Mouse (Mus musculus) stomach, postnatal 0 days (tissue): ENCODE measurements at regions not wholly inside any gene's neighbourhood (a gene's known extent, or its start where the extent isn't known, plus 50 kb on each side); places are given as distances from the start of the nearest gene placed in this dataset.

Source experiments
- CTCF ChIP-seq: IDR thresholded peaks from 2 replicates; pipeline ENCODE4 v1.5.1; 2016; ENCODE audit warnings: antibody characterized with exemption, low read depth, mild to moderate bottlenecking, moderate library complexity
- EP300 ChIP-seq: optimal IDR thresholded peaks from 2 replicates; pipeline ENCODE3; 2016; ENCODE audit warnings: antibody characterized with exemption

- TF ChIP-seq EP300 (no peak), CTCF (no peak)
These were observed 74.6 kb upstream of the Pax6 start for GRCm38 (mm10) chr2:105594131-105594530.
